Mouse (Mus musculus): ENCODE measurements around the gene Tmem80. TPM values are rescaled to one million over a fixed set of nuclear protein-coding genes. Genes with fewer than 3 reads are reported as not detected.
A peak's percentile ranks its signal among the peaks of the same experiment; 100 is the strongest.

Gene Tmem80
- polyA plus RNA-seq, 1 experiment from 2014 or later, result 31.9 TPM

- under 1% methylated on average over 52 of the region's 53 CpGs for WGBS
- ATAC-seq (ENCODE audit: low FRiP score) (peak; percentile 43; the same call in 1 of the 2 replicates), DNase-seq (ENCODE audit: low spot score) (peak; percentile 64)
- Histone ChIP-seq H3K36me3 (ENCODE audit: control insufficient read depth, insufficient read depth, low read length) (0 out of 2 replicates have a peak, but pooled peaks cover 3% of the 10 kb centered on the region), H3K27me3 (ENCODE audit: control insufficient read depth, insufficient read depth, low read length) (peaks cover 58% of the 10 kb centered on the region), H3K27ac (ENCODE audit: low read depth, low read length) (no peak overlapping the region), H3K4me2 (replicated peaks; ENCODE audit: low read depth, low read length) (peak overlapping the region; percentile 65), H3K9me3 (ENCODE audit: control insufficient read depth, low read length) (no peaks in the 10 kb centered on the region), H3K4me1 (replicated peaks; ENCODE audit: control insufficient read depth, insufficient read depth, low read length) (peaks cover 7% of the 10 kb centered on the region), H3K9ac (ENCODE audit: low read depth, low read length) (0 out of 2 replicates have a peak overlapping the region, but pooled peaks have one; percentile 1), H3K4me3 (ENCODE audit: low read depth, low read length) (peak overlapping the region; percentile 35)
Measured at GRCm38 (mm10) chr7:141293852-141294471, 33.6 kb upstream of the Tmem80 start.

DNA sequence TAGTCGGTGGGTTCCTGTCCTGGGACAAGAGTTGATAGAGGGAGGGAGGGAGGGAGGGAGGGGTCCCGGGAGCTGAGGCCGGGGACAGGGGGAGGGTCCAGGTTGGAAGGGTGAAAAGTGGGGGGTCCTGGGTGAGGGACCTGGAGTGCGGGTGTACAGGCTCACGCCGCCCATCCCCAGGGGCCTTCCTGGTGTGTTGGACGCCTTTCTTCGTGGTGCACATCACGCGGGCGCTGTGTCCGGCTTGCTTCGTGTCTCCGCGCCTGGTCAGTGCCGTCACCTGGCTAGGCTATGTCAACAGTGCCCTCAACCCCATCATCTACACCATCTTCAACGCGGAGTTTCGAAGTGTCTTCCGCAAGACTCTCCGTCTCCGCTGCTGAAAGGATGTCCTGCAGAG lies 33.1 kb upstream of the Tmem80 start:
- H3K27ac ChIP-seq (ENCODE audit: low read depth, low read length), result no peak overlapping the region

DNA sequence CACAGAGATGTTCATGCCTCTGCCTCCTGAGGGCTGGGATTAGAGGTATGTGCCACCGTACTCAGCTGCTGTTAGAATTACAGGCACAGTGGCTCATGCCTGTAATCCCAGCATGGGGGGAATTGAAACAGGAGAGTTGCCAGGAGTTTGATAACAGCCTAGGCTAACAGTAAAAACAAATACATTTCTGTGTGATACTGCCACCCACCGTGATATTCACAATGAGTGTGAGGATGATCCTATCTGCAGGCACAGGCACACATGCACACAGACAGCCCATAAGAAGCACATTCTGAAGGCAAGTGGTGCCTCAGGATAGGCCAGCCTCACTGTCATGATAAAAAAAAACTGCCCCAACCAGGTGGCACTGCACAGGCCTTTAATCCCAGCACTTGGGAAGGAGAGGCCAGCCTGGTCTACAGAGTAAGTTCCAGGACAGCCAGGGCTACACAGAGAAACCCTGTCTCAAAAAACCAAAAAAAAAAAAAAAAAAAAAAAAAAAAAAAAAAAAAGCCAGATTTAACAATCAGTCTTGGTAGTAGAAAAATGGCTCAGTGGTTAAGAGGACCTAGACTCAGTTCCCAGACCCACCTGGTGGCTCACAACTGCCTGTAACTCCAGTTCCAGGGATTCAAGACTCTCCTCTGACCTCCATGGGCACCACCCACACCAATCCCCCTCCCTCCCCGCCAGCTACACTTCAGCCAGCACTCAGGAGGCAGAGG lies 29.5 kb upstream of the Tmem80 start:
- Histone ChIP-seq H3K9ac (ENCODE audit: low read depth, low read length) (no peak overlapping the region), H3K36me3 (ENCODE audit: control insufficient read depth, insufficient read depth, low read length) (0 out of 2 replicates have a peak, but pooled peaks cover 3% of the 10 kb centered on the region), H3K4me3 (ENCODE audit: low read depth, low read length) (no peak overlapping the region), H3K27ac (ENCODE audit: low read depth, low read length) (no peak overlapping the region), H3K4me1 (replicated peaks; ENCODE audit: control insufficient read depth, insufficient read depth, low read length) (peaks cover 4% of the 10 kb centered on the region), H3K4me2 (replicated peaks; ENCODE audit: low read depth, low read length) (no peak overlapping the region), H3K9me3 (ENCODE audit: control insufficient read depth, low read length) (no peaks in the 10 kb centered on the region), H3K27me3 (ENCODE audit: control insufficient read depth, insufficient read depth, low read length) (peaks cover 28% of the 10 kb centered on the region)
- WGBS, result 88% methylated on average over 3 of the region's 3 CpGs
- ATAC-seq (ENCODE audit: low FRiP score), result no peak
- DNase-seq (ENCODE audit: low spot score), result no peak

More for the DNA sequence above, 33.1 kb upstream of the Tmem80 start:
- WGBS, result 8% methylated on average over 22 of the region's 22 CpGs
- Histone ChIP-seq H3K27me3 (ENCODE audit: control insufficient read depth, insufficient read depth, low read length) (peaks cover 58% of the 10 kb centered on the region), H3K4me1 (replicated peaks; ENCODE audit: control insufficient read depth, insufficient read depth, low read length) (peaks cover 7% of the 10 kb centered on the region), H3K4me2 (replicated peaks; ENCODE audit: low read depth, low read length) (peak overlapping the region; percentile 65), H3K4me3 (ENCODE audit: low read depth, low read length) (peak overlapping the region; percentile 35), H3K36me3 (ENCODE audit: control insufficient read depth, insufficient read depth, low read length) (0 out of 2 replicates have a peak, but pooled peaks cover 3% of the 10 kb centered on the region), H3K9me3 (ENCODE audit: control insufficient read depth, low read length) (no peaks in the 10 kb centered on the region), H3K9ac (ENCODE audit: low read depth, low read length) (no peak overlapping the region)
- ATAC-seq (ENCODE audit: low FRiP score) (peak; percentile 15; the same call in 1 of the 2 replicates), DNase-seq (ENCODE audit: low spot score) (peak; percentile 37)

- Histone ChIP-seq H3K4me3 (ENCODE audit: low read depth, low read length) (no peak overlapping the region), H3K27me3 (ENCODE audit: control insufficient read depth, insufficient read depth, low read length) (peaks cover 17% of the 10 kb centered on the region), H3K27ac (ENCODE audit: low read depth, low read length) (no peak overlapping the region), H3K9me3 (ENCODE audit: control insufficient read depth, low read length) (no peaks in the 10 kb centered on the region), H3K9ac (ENCODE audit: low read depth, low read length) (no peak overlapping the region), H3K4me1 (replicated peaks; ENCODE audit: control insufficient read depth, insufficient read depth, low read length) (no peaks in the 10 kb centered on the region; the same call in 1 of the 2 replicates), H3K36me3 (ENCODE audit: control insufficient read depth, insufficient read depth, low read length) (0 out of 2 replicates have a peak, but pooled peaks cover 3% of the 10 kb centered on the region), H3K4me2 (replicated peaks; ENCODE audit: low read depth, low read length) (no peak overlapping the region)
- WGBS, result 94% methylated on average over 8 of the region's 8 CpGs
- no peak for DNase-seq (ENCODE audit: low spot score)
- no peak for ATAC-seq (ENCODE audit: low FRiP score)
Measured at GRCm38 (mm10) chr7:141299175-141299574, 28.4 kb upstream of the Tmem80 start.

- ATAC-seq (ENCODE audit: low FRiP score), result no peak
- H3K27ac ChIP-seq (ENCODE audit: low read depth, low read length), result no peak overlapping the region
- H3K27me3 ChIP-seq (ENCODE audit: control insufficient read depth, insufficient read depth, low read length), result no peaks in the 10 kb centered on the region; the same call in 1 of the 2 replicates
- H3K9ac ChIP-seq (ENCODE audit: low read depth, low read length), result no peak overlapping the region
- H3K9me3 ChIP-seq (ENCODE audit: control insufficient read depth, low read length), result no peaks in the 10 kb centered on the region
- H3K4me2 ChIP-seq (replicated peaks; ENCODE audit: low read depth, low read length), result no peak overlapping the region
- H3K4me1 ChIP-seq (replicated peaks; ENCODE audit: control insufficient read depth, insufficient read depth, low read length), result no peaks in the 10 kb centered on the region
- H3K36me3 ChIP-seq (ENCODE audit: control insufficient read depth, insufficient read depth, low read length), result 0 out of 2 replicates have a peak, but pooled peaks cover 6% of the 10 kb centered on the region
- 96% methylated on average over 9 of the region's 9 CpGs for WGBS
- no peak overlapping the region for H3K4me3 ChIP-seq (ENCODE audit: low read depth, low read length)
- no peak for DNase-seq (ENCODE audit: low spot score)
Measured at GRCm38 (mm10) chr7:141301386-141301785, 26.2 kb upstream of the Tmem80 start.

DNA sequence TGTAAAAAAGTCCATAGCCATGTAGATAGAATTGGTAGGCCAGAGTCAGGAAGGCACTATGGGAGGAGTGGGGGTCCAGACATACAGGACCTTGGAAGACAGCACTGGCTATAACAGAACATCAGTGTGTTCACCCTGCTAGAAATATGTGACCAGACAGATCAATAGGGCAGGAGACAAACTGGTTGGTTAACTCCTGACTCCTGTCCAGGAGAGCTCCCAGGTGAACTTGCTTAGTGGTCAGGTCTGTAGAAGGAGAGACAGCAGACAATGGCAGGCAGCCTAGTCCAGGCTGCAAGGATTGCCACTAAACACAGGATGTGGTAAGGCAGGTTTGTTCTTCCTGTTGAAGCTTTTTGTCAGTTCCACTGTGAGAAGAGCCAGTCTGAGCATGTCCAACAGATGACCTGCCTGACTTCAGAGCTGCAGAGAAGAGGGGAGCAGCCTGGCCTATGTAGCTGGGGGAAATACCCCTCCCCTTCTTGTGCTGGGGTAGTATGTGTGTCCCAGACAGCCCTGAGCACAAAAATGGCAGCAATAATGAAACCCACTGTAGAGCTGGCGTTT lies 24.8 kb upstream of the Tmem80 start:
- 0 out of 2 replicates have a peak, but pooled peaks cover 6% of the 10 kb centered on the region for H3K36me3 ChIP-seq (ENCODE audit: control insufficient read depth, insufficient read depth, low read length)
- H3K27me3 ChIP-seq (ENCODE audit: control insufficient read depth, insufficient read depth, low read length), result no peaks in the 10 kb centered on the region
- H3K27ac ChIP-seq (ENCODE audit: low read depth, low read length), result no peak overlapping the region
- no peak overlapping the region for H3K4me2 ChIP-seq (replicated peaks; ENCODE audit: low read depth, low read length)
- no peaks in the 10 kb centered on the region for H3K9me3 ChIP-seq (ENCODE audit: control insufficient read depth, low read length)
- ATAC-seq (ENCODE audit: low FRiP score) (no peak), DNase-seq (ENCODE audit: low spot score) (no peak)
- WGBS, result 83% methylated on average over 1 of the region's 1 CpGs
- H3K9ac ChIP-seq (ENCODE audit: low read depth, low read length), result no peak overlapping the region
- H3K4me1 ChIP-seq (replicated peaks; ENCODE audit: control insufficient read depth, insufficient read depth, low read length), result no peaks in the 10 kb centered on the region
- no peak overlapping the region for H3K4me3 ChIP-seq (ENCODE audit: low read depth, low read length)

- Histone ChIP-seq H3K36me3 (ENCODE audit: control insufficient read depth, insufficient read depth, low read length) (peaks cover 8% of the 10 kb centered on the region; the same call in 1 of the 2 replicates), H3K4me3 (ENCODE audit: low read depth, low read length) (no peak overlapping the region), H3K4me2 (replicated peaks; ENCODE audit: low read depth, low read length) (no peak overlapping the region), H3K9ac (ENCODE audit: low read depth, low read length) (no peak overlapping the region), H3K4me1 (replicated peaks; ENCODE audit: control insufficient read depth, insufficient read depth, low read length) (no peaks in the 10 kb centered on the region), H3K27ac (ENCODE audit: low read depth, low read length) (no peak overlapping the region), H3K9me3 (ENCODE audit: control insufficient read depth, low read length) (no peaks in the 10 kb centered on the region), H3K27me3 (ENCODE audit: control insufficient read depth, insufficient read depth, low read length) (no peaks in the 10 kb centered on the region)
- ATAC-seq (ENCODE audit: low FRiP score) (no peak), DNase-seq (ENCODE audit: low spot score) (no peak)
- 90% methylated on average over 4 of the region's 4 CpGs for WGBS
Measured at GRCm38 (mm10) chr7:141304537-141304936, 23.0 kb upstream of the Tmem80 start.

DNA sequence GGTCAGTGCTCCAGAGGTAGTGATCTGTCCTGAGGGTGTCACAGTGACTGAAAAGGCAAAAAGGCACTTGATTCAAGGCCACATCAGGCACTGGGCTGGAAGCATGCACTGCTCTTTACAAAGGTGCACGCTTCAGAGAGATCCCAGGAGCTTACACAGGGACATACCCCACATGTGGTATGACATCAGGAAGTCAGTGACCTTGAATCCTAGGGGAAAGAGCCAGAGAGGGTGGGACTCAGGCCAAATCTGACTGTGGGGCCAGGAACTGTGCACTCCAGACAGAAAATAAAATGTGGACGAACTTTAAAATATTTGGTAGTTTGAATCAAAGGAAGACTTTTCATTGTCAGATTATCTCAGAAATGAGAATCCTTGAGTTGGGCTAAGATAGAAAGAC lies 13.1 kb upstream of the Tmem80 start:
- Histone ChIP-seq H3K9ac (ENCODE audit: low read depth, low read length) (no peak overlapping the region), H3K36me3 (ENCODE audit: control insufficient read depth, insufficient read depth, low read length) (peaks cover 18% of the 10 kb centered on the region; the same call in 1 of the 2 replicates), H3K4me2 (replicated peaks; ENCODE audit: low read depth, low read length) (no peak overlapping the region), H3K4me1 (replicated peaks; ENCODE audit: control insufficient read depth, insufficient read depth, low read length) (no peaks in the 10 kb centered on the region), H3K27me3 (ENCODE audit: control insufficient read depth, insufficient read depth, low read length) (no peaks in the 10 kb centered on the region), H3K9me3 (ENCODE audit: control insufficient read depth, low read length) (no peaks in the 10 kb centered on the region), H3K4me3 (ENCODE audit: low read depth, low read length) (no peak overlapping the region), H3K27ac (ENCODE audit: low read depth, low read length) (no peak overlapping the region)
- ATAC-seq (ENCODE audit: low FRiP score) (no peak), DNase-seq (ENCODE audit: low spot score) (no peak)
- WGBS, result 93% methylated on average over 2 of the region's 2 CpGs

Data from hindbrain, embryonic 11.5 days (tissue).